Mouse (Mus musculus) pancreas, adult 10 weeks (tissue): Measurements from ENCODE around the gene Ccs. TPM values are rescaled to one million over a fixed set of nuclear protein-coding genes. Genes with fewer than 3 reads are reported as not detected.

ENCODE experiments used
- polyA plus RNA-seq: library from polyadenylated mRNA; stranded (reverse); fragments of 350-450 nt; fragmentation: Illumina TruSeq; extraction: RNeasy Lipid Tissue Mini Kit (QIAGEN cat#74804); gene quantifications from one replicate; pipeline ENCODE4 v1.2.3, GENCODE M21; 2015; ENCODE audit warnings: low read depth, low replicate concordance; ENCODE audit not compliant: insufficient read depth

The Ccs gene
- 30.0 TPM for polyA plus RNA-seq

GRCm38 (mm10) chr19:4839149-4839548 is at the start of gene Ccs, which contains the start of gene Ccdc87:
Ccs (minus strand) TSS chr19:4839332.
Ccdc87 (plus strand) TSS chr19:4839366.

DNA sequence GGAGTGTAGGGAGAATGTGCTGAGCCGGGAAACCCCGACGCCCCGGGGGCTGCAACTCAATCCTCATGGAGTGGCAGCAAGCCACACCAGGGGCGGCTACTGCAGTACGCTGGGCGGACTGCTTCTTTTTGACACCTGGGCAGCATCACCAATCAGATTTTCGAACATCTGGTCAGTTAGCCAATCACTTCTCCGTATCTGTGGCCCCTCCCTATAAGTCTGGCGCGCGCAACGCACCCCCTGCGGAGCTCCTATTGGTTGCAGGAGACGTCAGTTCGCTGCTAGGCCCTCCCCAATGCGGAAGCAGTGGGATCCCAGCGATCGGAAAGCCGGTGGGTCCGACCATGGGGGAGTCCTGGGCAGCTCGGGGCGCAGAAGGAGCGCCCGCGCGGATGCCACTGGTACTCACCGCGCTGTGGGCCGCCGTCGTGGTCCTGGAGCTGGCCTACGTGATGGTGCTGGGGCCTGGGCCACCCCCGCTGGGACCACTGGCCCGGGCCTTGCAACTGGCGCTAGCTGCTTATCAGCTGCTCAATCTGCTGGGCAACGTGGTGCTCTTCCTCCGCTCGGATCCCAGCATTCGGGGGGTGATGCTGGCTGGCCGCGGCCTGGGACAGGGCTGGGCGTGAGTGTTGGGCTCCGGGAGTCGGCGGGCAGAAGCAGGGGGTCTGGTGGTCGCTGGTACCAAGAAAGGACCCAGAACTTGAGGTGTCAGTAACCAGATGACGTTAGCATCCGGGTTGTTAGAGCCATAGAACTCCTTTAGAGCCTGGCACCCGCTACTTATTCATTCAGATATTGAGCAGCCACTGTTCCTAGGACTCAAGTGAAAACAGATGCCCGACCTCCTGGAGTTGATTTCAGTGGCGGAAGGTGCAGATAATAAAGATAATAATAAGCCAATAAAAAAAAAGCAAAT is 39.5 kb upstream of the Ccs start, which contains the start of gene Zdhhc24:
Gene Zdhhc24, plus strand, starts transcription at position 264 of the 919 bp plus-strand sequence.

GRCm38 (mm10) chr19:4877785-4878184 is 38.7 kb upstream of the Ccs start, which contains the start of gene Actn3:
Actn3 (minus strand) TSS chr19:4877909.

GRCm38 (mm10) chr19:4854552-4855469 is 15.7 kb upstream of the Ccs start, which contains the start of gene Ctsf:
Ctsf (plus strand) TSS chr19:4855130.

GRCm38 (mm10) chr19:4811063-4811908 is 27.8 kb downstream of the Ccs start, which contains the start of the genes Gm21992 and Rbm14:
Gm21992 (minus strand) TSS chr19:4811612.
Rbm14 (minus strand) TSS chr19:4811634.

DNA sequence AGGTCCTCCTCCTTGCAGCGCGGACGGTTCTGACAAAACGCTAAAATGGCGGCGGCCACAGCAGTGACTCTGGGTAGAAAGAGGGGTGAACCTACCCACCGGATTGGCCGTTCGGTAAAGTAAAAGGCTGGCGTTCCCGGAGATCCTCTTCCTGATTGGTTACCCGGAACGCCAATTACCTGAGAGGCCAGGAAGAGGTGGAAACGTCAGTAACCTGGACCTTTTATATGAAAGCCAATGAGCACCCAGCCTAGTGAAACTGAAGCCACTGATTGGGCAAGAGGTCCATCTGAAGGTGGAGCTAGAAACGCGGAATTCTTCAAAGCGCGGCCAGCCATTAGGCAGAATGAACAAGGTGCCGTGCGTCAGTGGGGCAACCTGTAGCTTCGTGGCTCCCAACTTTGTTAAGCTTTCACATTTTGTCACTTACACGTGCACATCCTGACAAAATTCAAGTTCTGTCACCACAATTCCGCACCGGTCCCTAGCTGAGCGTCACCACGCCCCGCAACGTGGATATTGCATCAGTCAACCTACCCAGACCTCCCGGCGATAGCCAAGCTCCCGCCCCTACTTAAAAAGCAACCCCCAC is 45.2 kb downstream of the Ccs start, which contains the start of gene Rbm4:
Gene Rbm4, minus strand, starts transcription at position 71 of the 592 bp plus-strand sequence.

Other genes with a start within 250 kb of the Ccs start
- gene Lrfn4, start 223.7 kb downstream of the Ccs start, polyA plus RNA-seq = 2.9 TPM
- gene Rce1, start 213.7 kb downstream of the Ccs start, polyA plus RNA-seq = 9.0 TPM
- gene Gm960, start 140.7 kb downstream of the Ccs start, polyA plus RNA-seq = not detected
- gene Sptbn2, start 128.2 kb downstream of the Ccs start, polyA plus RNA-seq = 1.9 TPM
- gene Rbm4b, start 82.8 kb downstream of the Ccs start, polyA plus RNA-seq = 4.6 TPM
- 7.2 TPM for gene Rbm4, start 45.4 kb downstream of the Ccs start, polyA plus RNA-seq
- gene Gm21992, start 27.7 kb downstream of the Ccs start, polyA plus RNA-seq = 13.6 TPM
- gene Rbm14, start 27.7 kb downstream of the Ccs start, polyA plus RNA-seq = 5.8 TPM
- gene Ccdc87, start within 50 bp of the Ccs start, polyA plus RNA-seq = not detected
- gene Ctsf, start 15.8 kb upstream of the Ccs start, polyA plus RNA-seq = 21.8 TPM
- not detected for gene Actn3, start 38.6 kb upstream of the Ccs start, polyA plus RNA-seq
- 1.8 TPM for gene Zdhhc24, start 39.3 kb upstream of the Ccs start, polyA plus RNA-seq
- 1.2 TPM for gene Bbs1, start 67.3 kb upstream of the Ccs start, polyA plus RNA-seq
- gene Dpp3, start 89.0 kb upstream of the Ccs start, polyA plus RNA-seq = 16.6 TPM
- 0.83 TPM for gene Peli3, start 103.8 kb upstream of the Ccs start, polyA plus RNA-seq
- gene Mrpl11, start 122.8 kb upstream of the Ccs start, polyA plus RNA-seq = 13.0 TPM
- 0.54 TPM for gene Npas4, start 151.0 kb upstream of the Ccs start, polyA plus RNA-seq
- gene Slc29a2, start 184.5 kb upstream of the Ccs start, polyA plus RNA-seq = 1.0 TPM
- 0.83 TPM for gene B4gat1, start 199.5 kb upstream of the Ccs start, polyA plus RNA-seq
- gene AC124502.3, start 199.6 kb upstream of the Ccs start, polyA plus RNA-seq = 3.4 TPM
- gene Brms1, start 202.0 kb upstream of the Ccs start, polyA plus RNA-seq = 5.6 TPM
- 2.4 TPM for gene Rin1, start 211.1 kb upstream of the Ccs start, polyA plus RNA-seq
- 15.5 TPM for gene Cd248, start 228.7 kb upstream of the Ccs start, polyA plus RNA-seq
- gene Tmem151a, start 246.2 kb upstream of the Ccs start, polyA plus RNA-seq = 3.4 TPM
- gene Yif1a, start 249.2 kb upstream of the Ccs start, polyA plus RNA-seq = 17.2 TPM